Mouse (Mus musculus) testis, adult 10 weeks (tissue): ENCODE measurements around the gene Gm14151. TPM values are rescaled to one million over a fixed set of nuclear protein-coding genes. Genes with fewer than 3 reads are reported as not detected.

Experiments
- polyA plus RNA-seq: library from polyadenylated mRNA; stranded (reverse); fragments of 350-450 nt; fragmentation: Illumina TruSeq; extraction: RNeasy Lipid Tissue Mini Kit (QIAGEN cat#74804); gene quantifications from one replicate; pipeline ENCODE4 v1.2.3, GENCODE M21; 2014; ENCODE audit warnings: low read depth, low replicate concordance

Gene Gm14151
- polyA plus RNA-seq = 103 TPM

DNA sequence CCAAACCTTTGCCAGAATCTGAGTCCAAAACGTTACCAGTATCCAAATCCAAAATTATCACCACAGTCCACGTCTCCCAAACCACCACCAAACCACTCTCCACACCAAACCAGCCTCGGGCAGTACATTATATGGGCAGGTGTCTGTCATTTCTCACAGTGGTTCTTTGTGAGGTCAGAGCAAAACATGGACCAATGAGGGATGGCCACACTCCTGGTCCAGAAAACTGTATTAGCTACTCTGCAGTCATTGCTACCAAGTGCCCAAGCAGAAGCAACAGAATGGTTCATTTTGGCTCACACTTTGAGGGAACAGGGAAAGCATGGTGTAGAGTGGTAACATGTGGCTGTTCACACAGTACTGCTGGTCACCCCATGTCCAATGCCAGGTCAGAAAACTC lies at the start of gene Gm14151:
Gm14151 (minus strand) TSS at position 101 of the 400 bp plus-strand sequence.

GRCm38 (mm10) chr2:151097945-151098344 lies 5.8 kb upstream of the Gm14151 start, which contains the start of gene Gm14147:
Gene Gm14147 (plus strand): TSS chr2:151098245.

GRCm38 (mm10) chr2:151039232-151039695 lies 52.9 kb downstream of the Gm14151 start, which contains the start of the genes Ninl and Nanp:
Gene Ninl (minus strand): TSS chr2:151039382.
Gene Nanp (minus strand): TSS chr2:151039398.

Other genes with a start within 250 kb of the Gm14151 start
- gene Abhd12, start 187.6 kb downstream of the Gm14151 start, polyA plus RNA-seq = 49.0 TPM
- 46.5 TPM for gene Gins1, start 186.9 kb downstream of the Gm14151 start, polyA plus RNA-seq
- gene Ninl, start 53.0 kb downstream of the Gm14151 start, polyA plus RNA-seq = 11.0 TPM
- 7.7 TPM for gene Nanp, start 53.0 kb downstream of the Gm14151 start, polyA plus RNA-seq
- gene Gm14147, start 5.9 kb upstream of the Gm14151 start, polyA plus RNA-seq = 164 TPM